Mouse (Mus musculus): ENCODE measurements around the gene Pan2. TPM values are rescaled to one million over a fixed set of nuclear protein-coding genes. Genes with fewer than 3 reads are reported as not detected.

Pan2 gene
- polyA plus RNA-seq, 1 experiment from 2014 or later, result 10.2 TPM

- H3K4me3 ChIP-seq (ENCODE audit: low read depth, low read length), result no peak overlapping the region
- H3K9ac ChIP-seq (replicated peaks), result no peak overlapping the region
- TF ChIP-seq EP300 (IDR thresholded peaks at IDR 0.05; ENCODE audit: low read depth) (no peak), CTCF (IDR thresholded peaks at IDR 0.05; ENCODE audit: low read depth) (no peak)
- no peak overlapping the region for H3K27ac ChIP-seq (ENCODE audit: low read depth)
- H3K36me3 ChIP-seq (replicated peaks; ENCODE audit: insufficient read depth, low read length), result no peaks in the 10 kb centered on the region
- WGBS (ENCODE audit: insufficient replicate concordance), result 82% methylated on average over 22 of the region's 22 CpGs
- H3K4me2 ChIP-seq (ENCODE audit: low read depth, low read length), result no peak overlapping the region
- no peaks in the 10 kb centered on the region for H3K27me3 ChIP-seq (ENCODE audit: insufficient read depth, low read length)
- DNase-seq (no peak), ATAC-seq (no peak)
- no peaks in the 10 kb centered on the region for H3K9me3 ChIP-seq (ENCODE audit: low read length)
- H3K4me1 ChIP-seq (ENCODE audit: insufficient read depth), result peaks cover 12% of the 10 kb centered on the region
Measured at GRCm38 (mm10) chr10:128262300-128262699, 40.8 kb upstream of the Pan2 start.

- H3K9ac ChIP-seq (replicated peaks), result no peak overlapping the region
- H3K27ac ChIP-seq (ENCODE audit: low read depth), result no peak overlapping the region
- H3K36me3 ChIP-seq (replicated peaks; ENCODE audit: insufficient read depth, low read length), result no peaks in the 10 kb centered on the region
- H3K27me3 ChIP-seq (ENCODE audit: insufficient read depth, low read length), result no peaks in the 10 kb centered on the region
- peaks cover 12% of the 10 kb centered on the region for H3K4me1 ChIP-seq (ENCODE audit: insufficient read depth)
- H3K9me3 ChIP-seq (ENCODE audit: low read length), result no peaks in the 10 kb centered on the region
- 72% methylated on average over 6 of the region's 6 CpGs for WGBS (ENCODE audit: insufficient replicate concordance)
- no peak for DNase-seq
- no peak for TF ChIP-seq CTCF (IDR thresholded peaks at IDR 0.05; ENCODE audit: low read depth)
- no peak for TF ChIP-seq EP300 (IDR thresholded peaks at IDR 0.05; ENCODE audit: low read depth)
- ATAC-seq, result no peak
- no peak overlapping the region for H3K4me3 ChIP-seq (ENCODE audit: low read depth, low read length)
- no peak overlapping the region for H3K4me2 ChIP-seq (ENCODE audit: low read depth, low read length)
Measured at GRCm38 (mm10) chr10:128263393-128264310, 39.5 kb upstream of the Pan2 start.

GRCm38 (mm10) chr10:128268371-128268770 lies 34.8 kb upstream of the Pan2 start, which contains the start of gene Apof:
Apof (plus strand) TSS chr10:128268671.
- Histone ChIP-seq H3K4me3 (ENCODE audit: low read depth, low read length) (peak within 1 kb of the TSS; percentile 83), H3K4me1 (ENCODE audit: insufficient read depth) (peaks cover 16% of the 10 kb centered on the region), H3K4me2 (ENCODE audit: low read depth, low read length) (peak within 1 kb of the TSS; percentile 68), H3K36me3 (replicated peaks; ENCODE audit: insufficient read depth, low read length) (no peaks in the 10 kb centered on the region), H3K27me3 (ENCODE audit: insufficient read depth, low read length) (no peaks in the 10 kb centered on the region), H3K9me3 (ENCODE audit: low read length) (no peaks in the 10 kb centered on the region), H3K27ac (ENCODE audit: low read depth) (peak within 1 kb of the TSS; percentile 92), H3K9ac (replicated peaks) (peak within 1 kb of the TSS; percentile 63)
- ATAC-seq (peak; percentile 62), DNase-seq (peak; percentile 60)
- 73% methylated on average over 6 of the region's 6 CpGs for WGBS (ENCODE audit: insufficient replicate concordance)
- TF ChIP-seq EP300 (IDR thresholded peaks at IDR 0.05; ENCODE audit: low read depth) (peak; percentile 71; the same call in 1 of the 2 replicates), CTCF (IDR thresholded peaks at IDR 0.05; ENCODE audit: low read depth) (no peak)

- Histone ChIP-seq H3K9ac (replicated peaks) (peak overlapping the region; percentile 63), H3K27ac (ENCODE audit: low read depth) (peak overlapping the region; percentile 92), H3K4me1 (ENCODE audit: insufficient read depth) (peaks cover 16% of the 10 kb centered on the region), H3K36me3 (replicated peaks; ENCODE audit: insufficient read depth, low read length) (no peaks in the 10 kb centered on the region), H3K4me3 (ENCODE audit: low read depth, low read length) (peak overlapping the region; percentile 83), H3K9me3 (ENCODE audit: low read length) (no peaks in the 10 kb centered on the region), H3K27me3 (ENCODE audit: insufficient read depth, low read length) (no peaks in the 10 kb centered on the region), H3K4me2 (ENCODE audit: low read depth, low read length) (peak overlapping the region; percentile 68)
- 80% methylated on average over 16 of the region's 16 CpGs for WGBS (ENCODE audit: insufficient replicate concordance)
- ATAC-seq (no peak), DNase-seq (no peak)
- TF ChIP-seq EP300 (IDR thresholded peaks at IDR 0.05; ENCODE audit: low read depth) (no peak), CTCF (IDR thresholded peaks at IDR 0.05; ENCODE audit: low read depth) (no peak)
Measured at GRCm38 (mm10) chr10:128269206-128269910, 33.8 kb upstream of the Pan2 start.

GRCm38 (mm10) chr10:128270287-128270841 lies 32.8 kb upstream of the Pan2 start, which contains the start of gene Stat2:
Stat2 (plus strand) TSS chr10:128270559.
- under 1% methylated on average over 43 of the region's 43 CpGs for WGBS (ENCODE audit: insufficient replicate concordance)
- H3K4me1 ChIP-seq (ENCODE audit: insufficient read depth), result peaks cover 16% of the 10 kb centered on the region
- peak; percentile 93 for ATAC-seq
- no peaks in the 10 kb centered on the region for H3K27me3 ChIP-seq (ENCODE audit: insufficient read depth, low read length)
- peak within 1 kb of the TSS; percentile 68 for H3K4me2 ChIP-seq (ENCODE audit: low read depth, low read length)
- H3K27ac ChIP-seq (ENCODE audit: low read depth), result peak within 1 kb of the TSS; percentile 92
- no peaks in the 10 kb centered on the region for H3K36me3 ChIP-seq (replicated peaks; ENCODE audit: insufficient read depth, low read length)
- H3K4me3 ChIP-seq (ENCODE audit: low read depth, low read length), result peak within 1 kb of the TSS; percentile 83
- no peaks in the 10 kb centered on the region for H3K9me3 ChIP-seq (ENCODE audit: low read length)
- peak within 1 kb of the TSS; percentile 82 for H3K9ac ChIP-seq (replicated peaks)
- DNase-seq, result peak; percentile 98
- TF ChIP-seq CTCF (IDR thresholded peaks at IDR 0.05; ENCODE audit: low read depth) (no peak), EP300 (IDR thresholded peaks at IDR 0.05; ENCODE audit: low read depth) (peak; percentile 70)

- no peak for ATAC-seq
- no peak for TF ChIP-seq CTCF (IDR thresholded peaks at IDR 0.05; ENCODE audit: low read depth)
- TF ChIP-seq EP300 (IDR thresholded peaks at IDR 0.05; ENCODE audit: low read depth), result no peak
- H3K27ac ChIP-seq (ENCODE audit: low read depth), result peak overlapping the region; percentile 88
- DNase-seq, result no peak
- 35% methylated on average over 7 of the region's 7 CpGs for WGBS (ENCODE audit: insufficient replicate concordance)
- peaks cover 16% of the 10 kb centered on the region for H3K4me1 ChIP-seq (ENCODE audit: insufficient read depth)
- peak overlapping the region; percentile 83 for H3K4me3 ChIP-seq (ENCODE audit: low read depth, low read length)
- no peaks in the 10 kb centered on the region for H3K9me3 ChIP-seq (ENCODE audit: low read length)
- peak overlapping the region; percentile 82 for H3K9ac ChIP-seq (replicated peaks)
- H3K27me3 ChIP-seq (ENCODE audit: insufficient read depth, low read length), result no peaks in the 10 kb centered on the region
- peak overlapping the region; percentile 68 for H3K4me2 ChIP-seq (ENCODE audit: low read depth, low read length)
- no peaks in the 10 kb centered on the region for H3K36me3 ChIP-seq (replicated peaks; ENCODE audit: insufficient read depth, low read length)
Measured at GRCm38 (mm10) chr10:128270866-128271265, 32.3 kb upstream of the Pan2 start.
